Mouse (Mus musculus) heart, adult 2 months (tissue): ENCODE measurements around the gene Mdc1.

Experiments
- CTCF ChIP-seq: fragments of 200-600 bp; IDR thresholded peaks from 2 replicates; pipeline ENCODE4 v1.8.1; 2022; ENCODE audit warnings: antibody characterized with exemption, mild to moderate bottlenecking, moderate library complexity
- POLR2A ChIP-seq: fragments of 200-500 bp; IDR thresholded peaks from 2 replicates; pipeline ENCODE4 v1.6.1; 2011; ENCODE audit warnings: mild to moderate bottlenecking, low read depth, low read length, control low read depth; ENCODE audit not compliant: insufficient read depth

DNA sequence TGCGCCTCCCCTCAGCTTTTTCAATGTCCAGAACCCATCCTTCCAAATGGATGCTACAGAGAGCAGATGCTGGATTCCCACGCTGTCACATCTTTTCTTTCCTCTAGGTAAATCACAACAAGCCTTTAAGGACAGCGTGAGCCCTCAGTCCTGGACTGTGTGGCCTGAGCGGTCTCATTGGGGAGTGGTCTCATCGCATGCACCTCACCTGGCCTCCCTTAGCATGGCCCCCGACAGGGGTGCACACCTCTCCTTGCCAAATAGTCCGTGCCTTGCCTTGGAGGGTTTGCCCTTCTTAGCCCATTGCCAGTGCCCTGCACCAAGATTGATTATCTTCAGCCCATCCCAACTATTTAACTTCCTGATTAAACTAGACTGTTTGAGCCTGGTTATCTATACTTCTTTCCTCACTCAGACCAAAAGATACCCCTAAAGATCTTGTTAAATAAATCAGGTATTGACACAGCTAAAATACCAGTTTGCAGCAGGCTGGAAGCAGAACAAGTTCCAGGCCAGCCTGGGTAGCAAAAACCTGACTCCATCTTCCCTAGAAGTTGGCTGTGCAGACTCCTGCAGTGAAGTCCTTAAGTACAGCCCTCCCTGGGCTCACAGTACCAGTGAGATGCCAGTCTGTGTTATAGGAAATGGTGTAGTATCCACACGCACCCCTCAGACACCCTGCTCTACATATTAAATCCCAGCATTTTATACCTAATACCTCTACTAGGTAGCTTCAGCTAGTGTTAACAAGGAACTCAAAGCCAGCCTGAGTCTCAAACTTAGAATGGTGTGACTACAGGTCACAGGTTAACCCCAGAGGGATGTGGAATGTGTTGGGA lies 8.7 kb upstream of the Mdc1 start:
- TF ChIP-seq CTCF: no peak
- no peak for TF ChIP-seq POLR2A
